Mouse (Mus musculus) ES-Bruce4 (cell line): Measurements from ENCODE around the gene Rnf130. TPM values are rescaled to one million over a fixed set of nuclear protein-coding genes. Genes with fewer than 3 reads are reported as not detected.

Source experiments
- H3K27ac ChIP-seq: 2 replicates; pipeline ENCODE4 v1.5.1; 2012; ENCODE audit warnings: low read length, inconsistent platforms; ENCODE audit not compliant: insufficient read depth
- H3K27me3 ChIP-seq: 2 replicates; pipeline ENCODE4 v1.6.1; 2012; ENCODE audit warnings: mild to moderate bottlenecking, low read length, inconsistent platforms; ENCODE audit not compliant: control insufficient read depth, poor library complexity, insufficient read depth, severe bottlenecking
- H3K36me3 ChIP-seq: 2 replicates; pipeline ENCODE4 v1.6.1; 2012; ENCODE audit warnings: inconsistent platforms, mild to moderate bottlenecking, low read length, moderate library complexity; ENCODE audit not compliant: control insufficient read depth, poor library complexity, insufficient read depth, severe bottlenecking
- H3K4me1 ChIP-seq: one replicate; pipeline ENCODE4 v1.8.1; 2011; ENCODE audit warnings: low read length; ENCODE audit not compliant: control insufficient read depth, insufficient read depth
- H3K4me3 ChIP-seq: 2 replicates; pipeline ENCODE4 v1.5.1; 2011; ENCODE audit warnings: low read depth, mild to moderate bottlenecking, low read length
- H3K9ac ChIP-seq: 2 replicates; pipeline ENCODE4 v1.6.1; 2012; ENCODE audit warnings: low read depth, mild to moderate bottlenecking, inconsistent platforms; ENCODE audit not compliant: poor library complexity, severe bottlenecking
- H3K9me3 ChIP-seq: replicated peaks from 2 replicates; pipeline ENCODE4 v1.6.1; 2012; ENCODE audit warnings: mild to moderate bottlenecking, low read length, inconsistent platforms; ENCODE audit not compliant: control insufficient read depth, poor library complexity, insufficient read depth, severe bottlenecking
- CTCF ChIP-seq: IDR thresholded peaks from one replicate; pipeline ENCODE4 v1.8.1; 2011; ENCODE audit warnings: low read depth, low read length
- EP300 ChIP-seq: IDR thresholded peaks from 2 replicates; pipeline ENCODE4 v1.6.1; 2011; ENCODE audit warnings: low read depth, low read length; ENCODE audit not compliant: insufficient read depth
- POLR2A ChIP-seq: IDR thresholded peaks from one replicate; pipeline ENCODE4 v1.8.1; 2011; ENCODE audit warnings: low read length; ENCODE audit not compliant: insufficient read depth
- polyA plus RNA-seq: library from polyadenylated mRNA; stranded (reverse); fragments of >200 nt; gene quantifications from 2 replicates; pipeline ENCODE4 v1.2.4, GENCODE M21; 2011; ENCODE audit warnings: low read depth; ENCODE audit not compliant: missing spikeins, insufficient read depth, insufficient read length

The Rnf130 gene
- polyA plus RNA-seq, 1 experiment: 21.8 TPM

DNA sequence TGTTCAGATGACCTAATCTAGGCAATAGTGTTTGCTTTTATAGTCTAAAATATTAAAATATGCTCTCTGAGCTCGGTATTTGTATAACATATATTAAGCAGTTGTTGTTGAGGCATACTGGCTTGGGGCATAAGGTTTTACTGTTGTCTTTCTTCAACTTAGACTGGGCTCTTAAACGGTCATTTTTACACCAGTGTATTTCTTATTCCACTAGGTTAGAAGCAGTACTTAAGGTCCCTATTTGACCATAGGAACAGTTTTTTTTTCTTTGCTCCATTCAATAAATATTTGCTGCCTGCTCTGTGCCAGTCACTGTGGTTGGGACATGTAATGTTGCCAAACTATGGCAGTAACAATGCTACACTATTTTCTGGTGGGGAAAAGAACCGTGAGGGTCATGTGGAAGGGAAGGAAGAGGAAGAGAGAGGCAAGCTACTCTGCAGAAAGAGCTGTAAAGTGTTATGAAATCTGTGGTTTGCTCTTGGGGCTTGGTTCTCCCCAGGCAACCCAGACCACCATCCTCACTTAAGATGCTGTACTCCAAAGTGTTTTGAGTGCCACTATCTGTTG is 1.5 kb downstream of the Rnf130 start:
- TF ChIP-seq EP300 (no peak), CTCF (no peak), POLR2A (no peak)
- no peak overlapping the region for H3K27ac ChIP-seq

DNA sequence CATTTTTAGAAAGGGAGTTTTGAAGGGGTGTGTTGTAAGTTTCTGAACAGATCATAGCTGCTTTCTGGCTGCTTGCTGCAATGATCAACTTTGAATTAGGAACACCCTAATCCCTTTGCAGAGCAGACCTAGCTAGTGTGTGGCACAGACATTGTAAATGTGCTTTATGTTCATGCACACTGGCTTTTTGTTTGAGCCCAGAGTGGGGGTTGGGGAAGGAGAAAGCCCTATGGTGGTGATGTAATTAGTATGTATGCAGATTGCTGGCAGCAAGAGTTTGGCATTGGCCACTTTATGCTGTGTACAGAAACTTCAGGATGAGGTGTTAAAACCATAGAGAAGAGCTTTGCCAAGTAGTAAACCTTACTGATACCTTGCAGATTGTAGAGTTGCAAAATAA is 3.3 kb downstream of the Rnf130 start:
- no peaks in the 10 kb centered on the region for H3K36me3 ChIP-seq
- H3K4me3 ChIP-seq: no peak overlapping the region
- H3K27me3 ChIP-seq: peaks cover 25% of the 10 kb centered on the region
- H3K4me1 ChIP-seq: no peaks in the 10 kb centered on the region
- H3K27ac ChIP-seq: no peak overlapping the region
- no peaks in the 10 kb centered on the region for H3K9me3 ChIP-seq
- no peak overlapping the region for H3K9ac ChIP-seq
- TF ChIP-seq CTCF (no peak), POLR2A (no peak), EP300 (no peak)

More for the DNA sequence above, 1.5 kb downstream of the Rnf130 start:
- H3K4me1 ChIP-seq: no peaks in the 10 kb centered on the region
- H3K27me3 ChIP-seq: peaks cover 27% of the 10 kb centered on the region
- H3K9me3 ChIP-seq: no peaks in the 10 kb centered on the region
- H3K4me3 ChIP-seq: no peak overlapping the region
- no peaks in the 10 kb centered on the region for H3K36me3 ChIP-seq
- no peak overlapping the region for H3K9ac ChIP-seq

GRCm38 (mm10) chr11:50034155-50034554 is 9.0 kb downstream of the Rnf130 start:
- no peak overlapping the region for H3K9ac ChIP-seq
- no peaks in the 10 kb centered on the region for H3K9me3 ChIP-seq
- no peak overlapping the region for H3K4me3 ChIP-seq
- H3K4me1 ChIP-seq: no peaks in the 10 kb centered on the region
- H3K36me3 ChIP-seq: no peaks in the 10 kb centered on the region
- no peak for TF ChIP-seq POLR2A
- TF ChIP-seq EP300: no peak
- TF ChIP-seq CTCF: no peak
- H3K27me3 ChIP-seq: no peaks in the 10 kb centered on the region
- H3K27ac ChIP-seq: no peak overlapping the region

DNA sequence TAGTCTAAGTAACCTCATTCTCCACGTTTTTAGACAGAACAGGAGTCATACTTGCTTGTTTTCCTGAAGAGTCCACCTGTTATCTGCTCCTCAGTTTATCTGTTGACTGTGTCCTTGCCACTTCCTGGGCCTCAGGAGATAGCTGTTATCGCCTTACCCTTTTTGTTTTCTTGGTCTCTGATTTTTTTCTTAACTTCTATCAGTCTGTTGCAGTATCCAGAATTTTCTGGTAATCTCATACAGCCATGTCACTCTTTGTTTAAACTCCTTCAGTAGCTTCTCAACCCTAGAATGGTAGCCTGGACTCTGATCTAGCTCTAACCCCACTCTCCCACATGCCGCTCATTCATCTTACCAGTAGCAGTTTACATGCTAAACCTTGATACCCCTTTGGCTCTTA is 10.6 kb downstream of the Rnf130 start:
- Histone ChIP-seq H3K4me1 (no peaks in the 10 kb centered on the region), H3K36me3 (no peaks in the 10 kb centered on the region), H3K9me3 (no peaks in the 10 kb centered on the region), H3K4me3 (no peak overlapping the region), H3K27ac (no peak overlapping the region), H3K27me3 (no peaks in the 10 kb centered on the region), H3K9ac (no peak overlapping the region)
- TF ChIP-seq EP300 (no peak), POLR2A (no peak), CTCF (no peak)

GRCm38 (mm10) chr11:50036781-50037460 is 11.8 kb downstream of the Rnf130 start:
- H3K4me1 ChIP-seq: no peaks in the 10 kb centered on the region
- no peaks in the 10 kb centered on the region for H3K9me3 ChIP-seq
- H3K9ac ChIP-seq: no peak overlapping the region
- H3K27me3 ChIP-seq: no peaks in the 10 kb centered on the region
- H3K36me3 ChIP-seq: no peaks in the 10 kb centered on the region
- no peak for TF ChIP-seq CTCF
- TF ChIP-seq POLR2A: no peak
- TF ChIP-seq EP300: no peak
- no peak overlapping the region for H3K27ac ChIP-seq
- no peak overlapping the region for H3K4me3 ChIP-seq

GRCm38 (mm10) chr11:50038757-50039156 is 13.6 kb downstream of the Rnf130 start:
- Histone ChIP-seq H3K4me1 (no peaks in the 10 kb centered on the region), H3K27me3 (no peaks in the 10 kb centered on the region), H3K9me3 (no peaks in the 10 kb centered on the region), H3K27ac (no peak overlapping the region), H3K9ac (no peak overlapping the region), H3K36me3 (no peaks in the 10 kb centered on the region), H3K4me3 (no peak overlapping the region)
- TF ChIP-seq EP300: no peak
- TF ChIP-seq CTCF: no peak
- TF ChIP-seq POLR2A: no peak
